Mouse (Mus musculus) lung, adult 18-20 months (tissue): ENCODE data around the gene Usp17ld.
"Not testable (repeated sequence)": the region's sequence is repeated elsewhere in the genome, so short reads cannot be mapped to it uniquely, and the experiment has no call there.

ENCODE experiments used
- DNase-seq, 2 experiments: peaks; one replicate each; pipeline ENCODE4 v3.0.0; 2022; ENCODE audit warnings: mixed read lengths in 2 of 2

The Usp17ld gene

DNA sequence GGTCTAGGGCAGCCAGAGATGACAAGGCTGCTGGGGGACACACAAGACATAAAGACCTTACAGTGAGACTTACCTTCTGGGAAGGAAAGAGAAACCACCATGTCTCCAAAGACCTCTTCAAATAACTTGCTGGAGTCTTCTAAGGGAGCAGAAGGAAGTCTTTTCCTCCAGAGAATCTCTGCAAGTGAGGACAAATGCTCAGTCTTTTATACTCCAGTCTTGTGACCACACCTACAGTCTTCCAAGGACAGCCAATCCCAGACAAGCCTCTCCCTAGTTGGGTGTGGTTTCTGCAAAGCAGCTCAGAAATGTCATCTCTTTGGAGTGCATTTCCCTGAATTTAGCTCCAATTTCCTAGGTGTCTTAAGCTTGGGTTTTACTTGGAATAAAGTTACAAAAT is at the start of gene Usp17ld:
Gene Usp17ld, minus strand, starts transcription at position 101 of the 400 bp plus-strand sequence.
- DNase-seq: not testable (repeated sequence)

DNA sequence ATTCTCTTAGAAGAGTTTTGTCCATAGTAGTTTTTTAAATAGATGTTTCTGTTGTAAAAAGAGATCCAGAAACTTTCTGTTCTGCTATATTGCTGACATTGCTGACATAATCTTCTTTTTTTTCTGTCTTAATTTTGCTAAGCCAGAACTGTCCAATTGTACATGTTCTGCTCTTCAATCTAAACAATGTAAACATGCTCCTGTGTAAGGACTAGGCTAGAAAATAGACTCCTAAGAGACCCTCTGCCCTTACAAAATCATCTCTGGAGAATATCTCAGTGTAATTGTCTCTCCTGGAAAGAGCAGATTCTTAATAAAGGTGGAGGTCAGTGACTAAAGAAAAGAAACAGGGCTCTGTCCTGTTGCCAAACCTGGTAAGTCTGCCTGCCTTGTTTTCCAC is 35.6 kb downstream of the Usp17ld start, which contains the start of gene Olfr594:
Gene Olfr594, plus strand, starts transcription at position 301 of the 400 bp plus-strand sequence.
- no peak for DNase-seq

- not testable (repeated sequence) for DNase-seq
Observed at GRCm38 (mm10) chr7:103212050-103212449, 40.3 kb downstream of the Usp17ld start.

DNA sequence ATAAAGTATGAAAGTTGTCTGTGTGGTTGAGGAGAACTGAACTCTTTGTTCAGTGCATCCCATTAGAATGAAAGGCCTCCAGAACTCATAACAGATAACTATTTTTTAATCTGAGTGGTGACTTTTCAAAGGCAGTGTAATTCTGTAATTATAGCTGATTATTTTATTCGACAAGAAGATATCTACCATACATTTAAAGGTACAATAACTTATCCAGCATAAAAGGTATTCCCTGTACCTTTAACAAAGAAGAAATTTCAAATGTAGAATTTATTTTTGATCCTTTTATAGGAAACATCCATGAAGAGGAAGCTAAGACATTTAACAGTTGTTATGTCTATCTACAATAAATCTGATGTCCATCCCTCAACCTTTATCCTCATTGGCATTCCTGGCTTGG is 40.7 kb downstream of the Usp17ld start, which contains the start of gene Olfr593:
Gene Olfr593, plus strand, starts transcription at position 301 of the 400 bp plus-strand sequence.
- DNase-seq: no peak
